Mouse (Mus musculus): Measurements from ENCODE around the gene AI464131. TPM values are rescaled to one million over a fixed set of nuclear protein-coding genes. Genes with fewer than 3 reads are reported as not detected.

The AI464131 gene
- total RNA-seq (2023) = not detected

GRCm38 (mm10) chr4:41502986-41503412, at the start of gene AI464131:
Gene AI464131, minus strand, starts transcription at chr4:41503076.

GRCm38 (mm10) chr4:41517233-41517632, 14.4 kb upstream of the AI464131 start, which contains the start of gene 1110017D15Rik:
Gene 1110017D15Rik, minus strand, starts transcription at chr4:41517333.

GRCm38 (mm10) chr4:41464345-41465286, 38.3 kb downstream of the AI464131 start, which contains the start of the genes Kif24 and Nudt2:
Gene Kif24, minus strand, starts transcription at chr4:41464887.
Gene Nudt2, plus strand, starts transcription at chr4:41465151.

Other genes with a start within 250 kb of the AI464131 start
- 10 to 100 TPM; 64.8 to 74.1 TPM for gene Ubap2, start 227.9 kb downstream of the AI464131 start, total RNA-seq (2023)
- gene Dcaf12, start 188.2 kb downstream of the AI464131 start, total RNA-seq (2023) = 10 to 100 TPM; 32.4 to 37.0 TPM
- 10 to 100 TPM; 34.8 to 46.7 TPM for gene Ubap1, start 154.1 kb downstream of the AI464131 start, total RNA-seq (2023)
- 1 to 10 TPM; 1.7 to 2.2 TPM for gene Kif24, start 38.2 kb downstream of the AI464131 start, total RNA-seq (2023)
- 1 to 10 TPM; 6.0 to 7.1 TPM for gene Nudt2, start 37.9 kb downstream of the AI464131 start, total RNA-seq (2023)
- gene 1110017D15Rik, start 14.3 kb upstream of the AI464131 start, total RNA-seq (2023) = not detected
- gene Fam219a, start 66.5 kb upstream of the AI464131 start, total RNA-seq (2023) = 10 to 100 TPM in 1 of 2 experiments, 1 to 10 TPM in 1; 9.9 to 14.5 TPM
- not detected for gene Dnaic1, start 66.7 kb upstream of the AI464131 start, total RNA-seq (2023)
- not detected for gene Enho, start 137.2 kb upstream of the AI464131 start, total RNA-seq (2023)
- gene Cntfr, start 194.0 kb upstream of the AI464131 start, total RNA-seq (2023) = not detected
- gene Il11ra1, start 196.9 kb upstream of the AI464131 start, total RNA-seq (2023) = 10 to 100 TPM; 19.6 to 21.7 TPM
- gene Rpp25l, start 210.5 kb upstream of the AI464131 start, total RNA-seq (2023) = 10 to 100 TPM; 29.6 to 37.3 TPM
- gene Dctn3, start 220.1 kb upstream of the AI464131 start, total RNA-seq (2023) = 10 to 100 TPM; 52.7 to 58.8 TPM
- gene Arid3c, start 228.1 kb upstream of the AI464131 start, total RNA-seq (2023) = under 1 TPM in 1 of 2 experiments, not detected in 1; 0.44 TPM